Mouse (Mus musculus): ENCODE data around the gene Dusp28. TPM values are rescaled to one million over a fixed set of nuclear protein-coding genes. Genes with fewer than 3 reads are reported as not detected.

The Dusp28 gene
- total and polyA plus RNA-seq, 3 experiments: 3.6 to 4.6 (median 3.6) TPM

DNA sequence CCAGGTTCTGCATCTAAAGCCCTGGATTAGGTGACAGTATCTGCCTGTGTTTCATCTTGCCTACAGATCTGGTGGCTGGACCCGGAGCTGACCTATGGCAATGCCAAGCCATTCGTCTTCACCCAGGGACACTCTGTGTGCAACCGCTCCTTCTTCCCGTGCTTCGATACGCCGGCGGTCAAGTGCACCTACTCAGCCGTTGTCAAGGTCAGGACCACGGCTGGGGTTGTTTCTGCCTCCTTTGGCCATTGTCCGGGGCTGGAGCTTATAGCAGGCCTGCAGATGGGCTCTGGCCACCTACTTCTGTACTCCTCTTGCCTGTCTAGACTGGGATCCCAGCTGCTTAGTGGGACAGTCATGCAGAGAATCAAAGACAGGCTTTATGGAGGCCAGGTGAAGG lies 8.2 kb downstream of the Dusp28 start:
- Histone ChIP-seq H3K27ac (ENCODE audit: insufficient read depth, low read depth) (no peak overlapping the region), H3K79me2 (replicated peaks; ENCODE audit: control insufficient read depth, extremely low read depth, insufficient read depth, poor library complexity, severe bottlenecking) (no peaks in the 10 kb centered on the region), H3K4me3 (replicated peaks in 1 of 3; ENCODE audit: low read depth in 2 of 3, low read length in 2 of 3, poor library complexity in 1 of 3) (no peak overlapping the region), H3K27me3 (replicated peaks) (peaks cover 1% of the 10 kb centered on the region), H3K4me1 (ENCODE audit: control insufficient read depth in 1 of 2, insufficient read depth in 2 of 2) (peaks cover 7 to 21% of the 10 kb centered on the region in 2 experiments), H3K9me3 (replicated peaks; ENCODE audit: low read length) (no peaks in the 10 kb centered on the region), H3K4me2 (ENCODE audit: insufficient read depth, low read depth, poor library complexity, severe bottlenecking) (no peak overlapping the region), H3K9ac (ENCODE audit: insufficient read depth, low read depth) (no peak overlapping the region), H3K36me3 (replicated peaks in 1 of 2; ENCODE audit: control insufficient read depth in 1 of 2, insufficient read depth in 1 of 2, low read length in 1 of 2) (peaks cover 51 to 69% of the 10 kb centered on the region in 2 experiments)
- in situ Hi-C loops (cut with MboI; ENCODE audit: low pct_ligation_motif_present, low pct_unique_long_range_greater_than_20kb, low sequenced_read_pairs) (no loop called here), dilution Hi-C loops (cut with MboI; ENCODE audit: extremely low pct_ligation_motif_present, extremely low pct_unique_long_range_greater_than_20kb, low sequenced_read_pairs) (no loop called here)
- TF ChIP-seq NELFE (IDR thresholded peaks at IDR 0.05; ENCODE audit: low read depth, low read length) (no peak), USF1 (IDR thresholded peaks at IDR 0.05; ENCODE audit: low read depth, low read length) (no peak), EP300 (IDR thresholded peaks at IDR 0.05; ENCODE audit: low read length) (no peak), CHD1 (IDR thresholded peaks at IDR 0.05; ENCODE audit: low read depth, low read length) (no peak), ZMIZ1 (IDR thresholded peaks at IDR 0.05; ENCODE audit: low read depth, low read length) (no peak)
- DNase-seq (ENCODE audit: extremely low read depth): no peak

DNA sequence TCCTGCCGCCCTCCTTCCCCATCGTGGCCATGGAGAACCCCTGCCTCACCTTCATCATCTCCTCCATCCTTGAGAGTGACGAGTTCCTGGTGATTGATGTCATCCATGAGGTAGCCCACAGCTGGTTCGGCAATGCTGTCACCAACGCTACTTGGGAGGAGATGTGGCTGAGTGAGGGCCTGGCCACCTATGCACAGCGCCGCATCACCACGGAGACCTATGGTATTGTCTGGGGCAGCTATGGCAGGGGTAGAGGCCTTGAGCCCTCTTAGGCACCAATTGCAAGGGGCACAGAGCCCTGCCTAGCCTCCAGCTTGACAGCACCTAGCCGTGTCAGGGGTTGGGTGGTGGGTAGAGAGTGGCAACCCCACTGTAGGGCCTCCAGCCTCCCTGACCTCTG lies 9.9 kb downstream of the Dusp28 start:
- Histone ChIP-seq H3K9me3 (replicated peaks; ENCODE audit: low read length) (no peaks in the 10 kb centered on the region), H3K9ac (ENCODE audit: insufficient read depth, low read depth) (no peak overlapping the region), H3K4me1 (ENCODE audit: control insufficient read depth in 1 of 2, insufficient read depth in 2 of 2) (peaks cover 3 to 10% of the 10 kb centered on the region in 2 experiments), H3K36me3 (replicated peaks in 1 of 2; ENCODE audit: control insufficient read depth in 1 of 2, insufficient read depth in 1 of 2, low read length in 1 of 2) (peaks cover 58 to 82% of the 10 kb centered on the region in 2 experiments), H3K27me3 (replicated peaks) (no peaks in the 10 kb centered on the region), H3K4me3 (replicated peaks in 1 of 3; ENCODE audit: low read depth in 2 of 3, low read length in 2 of 3, poor library complexity in 1 of 3) (no peak overlapping the region), H3K27ac (ENCODE audit: insufficient read depth, low read depth) (no peak overlapping the region), H3K4me2 (ENCODE audit: insufficient read depth, low read depth, poor library complexity, severe bottlenecking) (no peak overlapping the region), H3K79me2 (replicated peaks; ENCODE audit: control insufficient read depth, extremely low read depth, insufficient read depth, poor library complexity, severe bottlenecking) (no peaks in the 10 kb centered on the region)
- TF ChIP-seq USF1 (IDR thresholded peaks at IDR 0.05; ENCODE audit: low read depth, low read length): no peak
- TF ChIP-seq ELF1 (IDR thresholded peaks at IDR 0.05; ENCODE audit: low read depth, low read length): no peak
- dilution Hi-C loops (cut with MboI; ENCODE audit: extremely low pct_ligation_motif_present, extremely low pct_unique_long_range_greater_than_20kb, low sequenced_read_pairs): no loop called here
- in situ Hi-C loops (cut with MboI; ENCODE audit: low pct_ligation_motif_present, low pct_unique_long_range_greater_than_20kb, low sequenced_read_pairs): no loop called here
- no peak for DNase-seq (ENCODE audit: extremely low read depth)

DNA sequence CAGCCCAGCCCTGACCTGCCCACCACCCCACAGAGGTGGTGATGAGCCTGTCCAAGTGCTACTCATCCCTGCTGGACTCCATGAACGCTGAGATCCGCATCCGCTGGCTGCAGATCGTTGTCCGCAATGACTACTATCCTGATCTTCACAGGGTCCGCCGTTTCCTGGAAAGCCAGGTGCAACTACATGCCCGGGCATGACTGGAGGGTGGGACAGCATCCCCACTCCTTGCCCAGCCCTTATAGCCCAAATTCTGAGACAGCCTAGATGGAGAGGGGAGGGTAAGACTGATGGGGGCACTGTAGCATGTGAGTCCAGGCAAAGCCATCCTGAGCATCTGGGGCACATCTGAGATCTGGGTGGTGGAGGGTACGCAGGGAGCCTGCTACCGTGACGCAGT lies 12.4 kb downstream of the Dusp28 start:
- H3K79me2 ChIP-seq (replicated peaks; ENCODE audit: control insufficient read depth, extremely low read depth, insufficient read depth, poor library complexity, severe bottlenecking): no peaks in the 10 kb centered on the region
- H3K9ac ChIP-seq (ENCODE audit: insufficient read depth, low read depth): no peak overlapping the region
- peaks cover 58 to 71% of the 10 kb centered on the region in 2 experiments for H3K36me3 ChIP-seq (replicated peaks in 1 of 2; ENCODE audit: control insufficient read depth in 1 of 2, insufficient read depth in 1 of 2, low read length in 1 of 2)
- in situ Hi-C loops (cut with MboI; ENCODE audit: low pct_ligation_motif_present, low pct_unique_long_range_greater_than_20kb, low sequenced_read_pairs) (no loop called here), dilution Hi-C loops (cut with MboI; ENCODE audit: extremely low pct_ligation_motif_present, extremely low pct_unique_long_range_greater_than_20kb, low sequenced_read_pairs) (no loop called here)
- no peak overlapping the region for H3K4me3 ChIP-seq (replicated peaks in 1 of 3; ENCODE audit: low read depth in 2 of 3, low read length in 2 of 3, poor library complexity in 1 of 3)
- no peak for DNase-seq (ENCODE audit: extremely low read depth)
- no peak overlapping the region for H3K4me2 ChIP-seq (ENCODE audit: insufficient read depth, low read depth, poor library complexity, severe bottlenecking)
- TF ChIP-seq TCF12 (IDR thresholded peaks at IDR 0.05; ENCODE audit: low read depth, low read length): no peak
- TF ChIP-seq ELF1 (IDR thresholded peaks at IDR 0.05; ENCODE audit: low read depth, low read length): no peak
- no peak for TF ChIP-seq CHD2 (IDR thresholded peaks at IDR 0.05; ENCODE audit: low read length)
- TF ChIP-seq POLR2AphosphoS2 (IDR thresholded peaks at IDR 0.05; ENCODE audit: low read depth, low read length): no peak
- no peak for TF ChIP-seq ZNF384 (IDR thresholded peaks at IDR 0.05; ENCODE audit: low read depth, low read length)
- TF ChIP-seq GABPA (IDR thresholded peaks at IDR 0.05; ENCODE audit: insufficient replicate concordance, low read depth, low read length): no peak
- TF ChIP-seq NRF1 (IDR thresholded peaks at IDR 0.05; ENCODE audit: low read depth, low read length): no peak
- TF ChIP-seq IRF4 (IDR thresholded peaks at IDR 0.05; ENCODE audit: low read depth, low read length): no peak
- no peak for TF ChIP-seq TBP (conservative IDR thresholded peaks at IDR 0.05; ENCODE audit: low read depth, low read length)
- TF ChIP-seq RCOR1 (conservative IDR thresholded peaks at IDR 0.05; ENCODE audit: low read depth, low read length): no peak
- no peak for TF ChIP-seq NELFE (IDR thresholded peaks at IDR 0.05; ENCODE audit: low read depth, low read length)
- TF ChIP-seq PAX5 (IDR thresholded peaks at IDR 0.05; ENCODE audit: low read length): no peak
- no peak for TF ChIP-seq ZMIZ1 (IDR thresholded peaks at IDR 0.05; ENCODE audit: low read depth, low read length)
- no peak for TF ChIP-seq ZC3H11A (IDR thresholded peaks at IDR 0.05; ENCODE audit: low read depth, low read length)
- no peak for TF ChIP-seq CHD1 (IDR thresholded peaks at IDR 0.05; ENCODE audit: low read depth, low read length)
- no peak for TF ChIP-seq MXI1 (IDR thresholded peaks at IDR 0.05; ENCODE audit: low read depth, low read length)
- TF ChIP-seq SMC3 (IDR thresholded peaks at IDR 0.05; ENCODE audit: low read depth, low read length): no peak
- no peaks in the 10 kb centered on the region for H3K9me3 ChIP-seq (replicated peaks; ENCODE audit: low read length)
- H3K4me1 ChIP-seq (ENCODE audit: control insufficient read depth in 1 of 2, insufficient read depth in 2 of 2): no peaks in the 10 kb centered on the region
- H3K27me3 ChIP-seq (replicated peaks): no peaks in the 10 kb centered on the region
- H3K27ac ChIP-seq (ENCODE audit: insufficient read depth, low read depth): no peak overlapping the region

Data from CH12.LX (cell line).